Mouse (Mus musculus) stomach, embryonic 14.5 days (tissue): ENCODE measurements around the gene Lamtor1. TPM values are rescaled to one million over a fixed set of nuclear protein-coding genes. Genes with fewer than 3 reads are reported as not detected.
A peak's percentile ranks its signal among the peaks of the same experiment; 100 is the strongest.
"Not testable (repeated sequence)": the region's sequence is repeated elsewhere in the genome, so short reads cannot be mapped to it uniquely, and the experiment has no call there.

Experiments
- ATAC-seq: fragments of 200-750 bp; cut with Nextera tagmentation; 2 replicates; pipeline ENCODE4 v1.8.0; 2017; ENCODE audit warnings: low read depth, moderate TSS enrichment; ENCODE audit not compliant: insufficient number of reproducible peaks, insufficient read depth, low FRiP score
- H3K27ac ChIP-seq: fragments of 300-500 bp; sonication (generic); 2 replicates; pipeline ENCODE4 v1.5.1; 2014; ENCODE audit warnings: mild to moderate bottlenecking, low read length, moderate library complexity, mixed read lengths
- H3K27me3 ChIP-seq: fragments of 300-500 bp; sonication (generic); 2 replicates; pipeline ENCODE4 v1.6.1; 2014; ENCODE audit warnings: low read length, control low read depth, mixed read lengths; ENCODE audit not compliant: control insufficient read depth, insufficient read depth
- H3K36me3 ChIP-seq: fragments of 300-500 bp; sonication (generic); 2 replicates; pipeline ENCODE4 v1.6.1; 2014; ENCODE audit warnings: mild to moderate bottlenecking, control low read depth, low read length, moderate library complexity, mixed read lengths; ENCODE audit not compliant: control insufficient read depth, insufficient read depth
- H3K4me1 ChIP-seq: fragments of 300-500 bp; sonication (generic); 2 replicates; pipeline ENCODE4 v1.6.1; 2014; ENCODE audit warnings: low read length, control low read depth, mixed read lengths; ENCODE audit not compliant: control insufficient read depth, insufficient read depth
- H3K4me2 ChIP-seq: fragments of 300-500 bp; sonication (generic); replicated peaks from 2 replicates; pipeline ENCODE4 v1.6.1; 2014; ENCODE audit warnings: low read depth, low read length, control low read depth
- H3K4me3 ChIP-seq: fragments of 300-500 bp; sonication (generic); 2 replicates; pipeline ENCODE4 v1.5.1; 2014; ENCODE audit warnings: low read depth, low read length, control low read depth
- H3K9ac ChIP-seq: fragments of 300-500 bp; sonication (generic); replicated peaks from 2 replicates; pipeline ENCODE4 v1.6.1; 2014; ENCODE audit warnings: low read depth, mild to moderate bottlenecking, control low read depth, low read length, moderate library complexity, mixed read lengths
- H3K9me3 ChIP-seq: fragments of 300-500 bp; sonication (generic); 2 replicates; pipeline ENCODE4 v1.6.1; 2016; ENCODE audit warnings: low read depth, low read length, control low read depth; ENCODE audit not compliant: control insufficient read depth
- WGBS: fragments of 180-500 bp; shearing (Covaris S2); extraction: QIAGEN DNeasy Blood & Tissue Kit; methylation state at CpG from one replicate; pipeline ENCODE4 v1.1.7; 2014; 5-methylcytosine and 5-hydroxymethylcytosine counted together
- polyA plus RNA-seq: library from polyadenylated mRNA; unstranded; fragments of >200 nt; fragmentation: Nextera tagmentation; extraction: Ambion mirVana; gene quantifications from 2 replicates; pipeline ENCODE4 v1.2.1, GENCODE M21; 2014

The Lamtor1 gene
- polyA plus RNA-seq, 1 experiment from 2014 or later, result 159 TPM

- no peak overlapping the region for H3K27ac ChIP-seq
- peak overlapping the region; percentile 79 for H3K4me3 ChIP-seq
- no peaks in the 10 kb centered on the region for H3K27me3 ChIP-seq
- H3K4me1 ChIP-seq, result peaks cover 13% of the 10 kb centered on the region; the same call in 1 of the 2 replicates
- no peak for ATAC-seq
- no peaks in the 10 kb centered on the region for H3K9me3 ChIP-seq
- H3K9ac ChIP-seq, result peak overlapping the region; percentile 81
- H3K36me3 ChIP-seq, result peaks cover 23% of the 10 kb centered on the region
- H3K4me2 ChIP-seq, result peak overlapping the region; percentile 63
- WGBS, result 66% methylated on average over 8 of the region's 8 CpGs
These were observed 992 bp downstream of the Lamtor1 start for GRCm38 (mm10) chr7:101906696-101907095.

- Histone ChIP-seq H3K9me3 (no peaks in the 10 kb centered on the region), H3K36me3 (peaks cover 39% of the 10 kb centered on the region), H3K4me1 (peaks cover 13% of the 10 kb centered on the region; the same call in 1 of the 2 replicates), H3K4me2 (no peak overlapping the region), H3K4me3 (no peak overlapping the region), H3K9ac (no peak overlapping the region), H3K27ac (no peak overlapping the region), H3K27me3 (no peaks in the 10 kb centered on the region)
- WGBS, result 78% methylated on average over 4 of the region's 4 CpGs
- no peak for ATAC-seq
These were observed 2.7 kb downstream of the Lamtor1 start for GRCm38 (mm10) chr7:101908367-101908766.

GRCm38 (mm10) chr7:101910138-101910537, 4.4 kb downstream of the Lamtor1 start:
- Histone ChIP-seq H3K4me2 (no peak overlapping the region), H3K4me1 (peaks cover 13% of the 10 kb centered on the region; the same call in 1 of the 2 replicates), H3K4me3 (no peak overlapping the region), H3K9ac (no peak overlapping the region), H3K27me3 (no peaks in the 10 kb centered on the region), H3K36me3 (peaks cover 39% of the 10 kb centered on the region), H3K9me3 (no peaks in the 10 kb centered on the region), H3K27ac (no peak overlapping the region)
- ATAC-seq, result no peak
- WGBS, result 87% methylated on average over 4 of the region's 4 CpGs

- Histone ChIP-seq H3K4me2 (no peak overlapping the region), H3K9ac (no peak overlapping the region), H3K9me3 (no peaks in the 10 kb centered on the region), H3K4me3 (no peak overlapping the region), H3K4me1 (peaks cover 7% of the 10 kb centered on the region; the same call in 1 of the 2 replicates), H3K36me3 (peaks cover 39% of the 10 kb centered on the region), H3K27me3 (no peaks in the 10 kb centered on the region), H3K27ac (no peak overlapping the region)
- 68% methylated on average over 3 of the region's 3 CpGs for WGBS
- ATAC-seq, result no peak
These were observed 6.3 kb downstream of the Lamtor1 start for GRCm38 (mm10) chr7:101911982-101912381.

GRCm38 (mm10) chr7:101918071-101918470, 12.4 kb downstream of the Lamtor1 start:
- 13% methylated on average over 1 of the region's 1 CpGs for WGBS
- H3K4me2 ChIP-seq, result no peak overlapping the region

GRCm38 (mm10) chr7:101925892-101926291, 20.2 kb downstream of the Lamtor1 start:
- ATAC-seq, H3K9ac ChIP-seq, H3K36me3 ChIP-seq, H3K4me1 ChIP-seq, H3K27me3 ChIP-seq, H3K9me3 ChIP-seq, H3K4me2 ChIP-seq, H3K27ac ChIP-seq, H3K4me3 ChIP-seq: not testable (repeated sequence)

More at GRCm38 (mm10) chr7:101918071-101918470, 12.4 kb downstream of the Lamtor1 start:
- Histone ChIP-seq H3K36me3 (peaks cover 4% of the 10 kb centered on the region; the same call in 1 of the 2 replicates), H3K4me1 (no peaks in the 10 kb centered on the region), H3K9me3 (no peaks in the 10 kb centered on the region), H3K27me3 (no peaks in the 10 kb centered on the region), H3K9ac (no peak overlapping the region), H3K27ac (no peak overlapping the region), H3K4me3 (no peak overlapping the region)
- ATAC-seq, result no peak

GRCm38 (mm10) chr7:101928093-101928492, 22.4 kb downstream of the Lamtor1 start:
- no peaks in the 10 kb centered on the region for H3K9me3 ChIP-seq
- ATAC-seq, result no peak
- H3K4me1 ChIP-seq, result peaks cover 4% of the 10 kb centered on the region; the same call in 1 of the 2 replicates
- H3K4me2 ChIP-seq, result no peak overlapping the region
- H3K27me3 ChIP-seq, result no peaks in the 10 kb centered on the region
- H3K4me3 ChIP-seq, result no peak overlapping the region
- 83% methylated on average over 3 of the region's 3 CpGs for WGBS
- no peak overlapping the region for H3K27ac ChIP-seq
- no peak overlapping the region for H3K9ac ChIP-seq
- H3K36me3 ChIP-seq, result no peaks in the 10 kb centered on the region

GRCm38 (mm10) chr7:101932551-101932950, 26.8 kb downstream of the Lamtor1 start:
- peak overlapping the region; percentile 41; the same call in 1 of the 2 replicates for H3K27ac ChIP-seq

GRCm38 (mm10) chr7:101933300-101933699, 27.6 kb downstream of the Lamtor1 start:
- H3K9ac ChIP-seq, result peak overlapping the region; percentile 65
- H3K4me2 ChIP-seq, result peak overlapping the region; percentile 42
- no peaks in the 10 kb centered on the region for H3K36me3 ChIP-seq
- peak overlapping the region; percentile 41; the same call in 1 of the 2 replicates for H3K27ac ChIP-seq
- no peaks in the 10 kb centered on the region for H3K27me3 ChIP-seq
- WGBS, result 4% methylated on average over 15 of the region's 15 CpGs
- ATAC-seq, result peak; percentile 26; the same call in 1 of the 2 replicates
- H3K4me3 ChIP-seq, result peak overlapping the region; percentile 90
- peaks cover 4% of the 10 kb centered on the region; the same call in 1 of the 2 replicates for H3K4me1 ChIP-seq
- H3K9me3 ChIP-seq, result no peaks in the 10 kb centered on the region

More at GRCm38 (mm10) chr7:101932551-101932950, 26.8 kb downstream of the Lamtor1 start:
- no peak for ATAC-seq
- WGBS, result 79% methylated on average over 1 of the region's 1 CpGs
- Histone ChIP-seq H3K4me3 (peak overlapping the region; percentile 90; the same call in 1 of the 2 replicates), H3K36me3 (no peaks in the 10 kb centered on the region), H3K4me2 (peak overlapping the region; percentile 42), H3K27me3 (no peaks in the 10 kb centered on the region), H3K9me3 (no peaks in the 10 kb centered on the region), H3K4me1 (peaks cover 4% of the 10 kb centered on the region; the same call in 1 of the 2 replicates), H3K9ac (no peak overlapping the region)
